Mouse (Mus musculus) ES-E14 (cell line): ENCODE data around the gene Thoc6. TPM values are rescaled to one million over a fixed set of nuclear protein-coding genes. Genes with fewer than 3 reads are reported as not detected.

Source experiments
- DNase-seq: peaks from one replicate; pipeline ENCODE4 v3.0.0-alpha.2; 2013; ENCODE audit warnings: low read depth, low spot score
- H3K27ac ChIP-seq: 2 replicates; pipeline ENCODE4 v1.5.1; 2012; ENCODE audit warnings: low read depth, mild to moderate bottlenecking, low read length, moderate library complexity, mixed read lengths; ENCODE audit not compliant: poor library complexity, insufficient read depth, severe bottlenecking
- H3K36me3 ChIP-seq: 2 replicates; pipeline ENCODE4 v1.6.1; 2012; ENCODE audit warnings: mild to moderate bottlenecking, low read length, moderate library complexity, mixed read lengths; ENCODE audit not compliant: control insufficient read depth, poor library complexity, insufficient read depth, severe bottlenecking
- H3K4me1 ChIP-seq, 2 experiments: fragments of 150-350 bp in 1 of 2; sonication (generic) in 1 of 2; 2 replicates each; pipeline ENCODE4 v1.6.1; 2012; ENCODE audit warnings: low read length in 2 of 2, mild to moderate bottlenecking in 1 of 2, mixed read lengths in 1 of 2; ENCODE audit not compliant: control insufficient read depth in 2 of 2, insufficient read depth in 2 of 2, poor library complexity in 1 of 2
- H3K4me3 ChIP-seq, 2 experiments: fragments of 150-350 bp in 1 of 2; sonication (generic) in 1 of 2; 2 replicates each; pipeline ENCODE4 v1.5.1; 2012; ENCODE audit warnings: low read length in 2 of 2, low read depth in 1 of 2, mild to moderate bottlenecking in 1 of 2, mixed read lengths in 1 of 2; ENCODE audit not compliant: insufficient read depth in 1 of 2, poor library complexity in 1 of 2, severe bottlenecking in 1 of 2
- H3K9ac ChIP-seq: 2 replicates; pipeline ENCODE4 v1.6.1; 2012; ENCODE audit warnings: low read depth, mild to moderate bottlenecking, low read length, mixed read lengths; ENCODE audit not compliant: poor library complexity, insufficient read depth, severe bottlenecking
- H3K9me3 ChIP-seq: fragments of 150-350 bp; sonication (generic); 2 replicates; pipeline ENCODE4 v1.6.1; 2012; ENCODE audit warnings: low read depth, mild to moderate bottlenecking, low read length; ENCODE audit not compliant: control insufficient read depth, insufficient read depth
- CHD2 ChIP-seq: IDR thresholded peaks from 2 replicates; pipeline ENCODE4 v1.6.1; 2014; ENCODE audit warnings: mild to moderate bottlenecking, low read depth, low read length, inconsistent platforms
- HCFC1 ChIP-seq: IDR thresholded peaks from 2 replicates; pipeline ENCODE4 v1.6.1; 2012; ENCODE audit warnings: low read length, inconsistent platforms, borderline replicate concordance; ENCODE audit not compliant: insufficient read depth
- MAFK ChIP-seq: IDR thresholded peaks from 2 replicates; pipeline ENCODE4 v1.6.1; 2014; ENCODE audit warnings: mild to moderate bottlenecking, low read depth, low read length, inconsistent platforms; ENCODE audit not compliant: insufficient read depth
- ZC3H11A ChIP-seq: IDR thresholded peaks from 2 replicates; pipeline ENCODE4 v1.6.1; 2012; ENCODE audit warnings: low read depth, mild to moderate bottlenecking, inconsistent platforms, low read length, borderline replicate concordance
- ZNF384 ChIP-seq: IDR thresholded peaks from 2 replicates; pipeline ENCODE4 v1.6.1; 2012; ENCODE audit warnings: low read depth, low read length, inconsistent platforms
- in situ Hi-C, 2 experiments: fragments of 600-800 bp; cut with MboI; formaldehyde crosslinking; loops; one replicate each; pipeline ENCODE4 v1.15.1; 2025; ENCODE audit warnings: low sequenced_read_pairs in 2 of 2, inconsistent platforms in 1 of 2; ENCODE audit not compliant: unreplicated experiment in 2 of 2
- total RNA-seq: library from RNA; depleted of rRNA; stranded (reverse); fragments of 300-350 nt; gene quantifications from 2 replicates; pipeline ENCODE4 v1.2.3, GENCODE M21; 2012

The Thoc6 gene
- total RNA-seq, 1 experiment: 53.7 TPM

- peaks cover 0 to 14% of the 10 kb centered on the region in 2 experiments; a peak in 1 of 4 replicates for H3K4me1 ChIP-seq
- H3K9ac ChIP-seq: no peak overlapping the region
- no peaks in the 10 kb centered on the region for H3K9me3 ChIP-seq
- no peak for DNase-seq
- H3K27ac ChIP-seq: no peak overlapping the region
- no peak for TF ChIP-seq ZC3H11A
- no peak for TF ChIP-seq MAFK
- no peak for TF ChIP-seq CHD2
- TF ChIP-seq HCFC1: no peak
- no peak for TF ChIP-seq ZNF384
- peaks cover 2% of the 10 kb centered on the region; the same call in 1 of the 2 replicates for H3K36me3 ChIP-seq
- H3K4me3 ChIP-seq: no peak overlapping the region
- in situ Hi-C loops: no loop called here
Observed at GRCm38 (mm10) chr17:23661526-23661925, 12.2 kb downstream of the Thoc6 start.

- no peak for TF ChIP-seq MAFK
- TF ChIP-seq CHD2: no peak
- TF ChIP-seq HCFC1: no peak
- no peak for TF ChIP-seq ZNF384
- TF ChIP-seq ZC3H11A: no peak
- Histone ChIP-seq H3K36me3 (no peaks in the 10 kb centered on the region), H3K9me3 (no peaks in the 10 kb centered on the region), H3K4me3 (peak overlapping the region; percentile 64 to 70), H3K4me1 (peaks cover 0 to 13% of the 10 kb centered on the region in 2 experiments; a peak in 1 of 4 replicates), H3K27ac (no peak overlapping the region), H3K9ac (no peak overlapping the region)
- in situ Hi-C loops: no loop called here
- no peak for DNase-seq
Observed at GRCm38 (mm10) chr17:23660876-23661200, 12.8 kb downstream of the Thoc6 start.

GRCm38 (mm10) chr17:23660117-23660875, 13.4 kb downstream of the Thoc6 start, which contains the start of gene Bicdl2:
Gene Bicdl2 (plus strand): TSS chr17:23660506.
- DNase-seq: no peak
- TF ChIP-seq HCFC1 (no peak), ZC3H11A (no peak), ZNF384 (no peak), CHD2 (no peak), MAFK (no peak)
- Histone ChIP-seq H3K9me3 (no peaks in the 10 kb centered on the region), H3K9ac (no peak within 1 kb of the TSS; the same call in 1 of the 2 replicates), H3K4me3 (peak within 1 kb of the TSS; percentile 64 to 70), H3K36me3 (no peaks in the 10 kb centered on the region), H3K27ac (no peak within 1 kb of the TSS), H3K4me1 (peaks cover 0 to 8% of the 10 kb centered on the region in 2 experiments; a peak in 1 of 4 replicates)
- in situ Hi-C loops: no loop called here

GRCm38 (mm10) chr17:23658450-23658849, 15.2 kb downstream of the Thoc6 start:
- Histone ChIP-seq H3K9ac (no peak overlapping the region), H3K4me3 (no peak overlapping the region), H3K36me3 (no peaks in the 10 kb centered on the region), H3K9me3 (no peaks in the 10 kb centered on the region), H3K27ac (no peak overlapping the region), H3K4me1 (peaks cover 0 to 7% of the 10 kb centered on the region in 2 experiments; a peak in 1 of 4 replicates)
- no peak for DNase-seq
- in situ Hi-C loops: no loop called here
- no peak for TF ChIP-seq ZC3H11A
- no peak for TF ChIP-seq MAFK
- no peak for TF ChIP-seq CHD2
- TF ChIP-seq HCFC1: no peak
- peak; percentile 66; the same call in 1 of the 2 replicates for TF ChIP-seq ZNF384
